Comparison of ENCODE assay signal across 22 mouse cellular contexts in the genomic region with DNA sequence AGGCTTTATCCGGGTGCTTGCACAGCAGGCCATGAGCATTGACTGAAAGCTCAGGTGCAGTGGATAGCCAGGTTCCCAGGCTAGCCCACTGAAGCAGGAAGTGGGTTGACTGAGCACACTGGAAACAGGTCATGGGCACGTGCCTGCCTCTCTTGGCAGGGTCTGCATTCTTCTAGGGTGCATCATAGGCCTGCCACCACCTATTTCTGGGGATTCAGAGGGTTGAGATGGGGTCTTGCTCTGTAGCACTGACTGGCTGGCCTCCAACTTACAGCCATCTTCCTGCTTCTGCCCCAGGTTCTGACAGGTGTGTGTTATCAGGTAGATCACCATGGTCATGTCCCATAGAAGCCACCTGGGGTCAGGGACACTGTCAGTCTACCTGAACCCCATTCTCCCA. TPM values are rescaled to one million over a fixed set of nuclear protein-coding genes. Genes with fewer than 3 reads are reported as not detected.
DNase-seq lines count a peak whose midpoint lies in the region; ATAC-seq and TF ChIP-seq lines count a peak whose summit lies in the region.
"Had no signal": no experiment of that assay in that cellular context is flagged by ENCODE, and none has a peak within 500 bp of the region (broad histone marks: within the 10 kb centered on the region; RNA-seq: fewer than 3 reads in every experiment).

No protein-coding gene starts in this region.

- ATAC-seq in erythroblast, adult 5-6 weeks (replicated peaks; ENCODE audit: low FRiP score, poor library complexity, severe bottlenecking) = no peak
- no peak for ATAC-seq in liver, embryonic 11.5 days (replicated peaks; ENCODE audit: low FRiP score)
- ATAC-seq in forebrain, embryonic 15.5 days (replicated peaks) = no peak
- ATAC-seq: midbrain, embryonic 13.5 days had no signal

- H3K36me3 ChIP-seq in erythroblast, embryonic 14.5 days (ENCODE audit: control insufficient read depth) = peaks cover 59% of the 10 kb centered on the region
- peaks cover 34% of the 10 kb centered on the region for H3K36me3 ChIP-seq in liver, embryonic 11.5 days (ENCODE audit: control insufficient read depth, insufficient read depth, low read length)
- peaks cover 47% of the 10 kb centered on the region for H3K36me3 ChIP-seq in E14TG2a.4 (ENCODE audit: insufficient read depth, low read length)
- H3K36me3 ChIP-seq in forebrain, embryonic 15.5 days = peaks cover 34% of the 10 kb centered on the region

- peak overlapping the region; percentile 73 for H3K4me2 ChIP-seq in liver, embryonic 11.5 days
- H3K4me2 ChIP-seq in forebrain, embryonic 15.5 days (replicated peaks) = no peak overlapping the region
- H3K4me2 ChIP-seq: neural tube, embryonic 15.5 days had no signal

- TF ChIP-seq CTCF in E14TG2a.4 (conservative IDR thresholded peaks at IDR 0.05; ENCODE audit: low read length) = no peak

- H3K4me1 ChIP-seq in erythroblast, embryonic 14.5 days (ENCODE audit: control insufficient read depth) = peaks cover 92% of the 10 kb centered on the region
- peaks cover 32% of the 10 kb centered on the region for H3K4me1 ChIP-seq in liver, embryonic 11.5 days (replicated peaks; ENCODE audit: control insufficient read depth, insufficient read depth, low read length)
- H3K4me1 ChIP-seq in E14TG2a.4 (replicated peaks; ENCODE audit: low read depth, low read length) = peaks cover 73% of the 10 kb centered on the region
- H3K4me1 ChIP-seq in forebrain, embryonic 15.5 days = peaks cover 20% of the 10 kb centered on the region

- intact Hi-C loops in left cerebral cortex, postnatal 14 days (cut with DNase I) = no loop called here

- no peak for DNase-seq in liver, embryonic 11.5 days (ENCODE audit: low spot score)
- no peak for DNase-seq in liver
- peak; percentile 32 for DNase-seq in induced T-regulatory cell, adult 2 months (ENCODE audit: low read depth)
- no peak for DNase-seq in left cerebral cortex, postnatal 14 days (ENCODE audit: low spot score in 2 of 2)
- DNase-seq: adrenal gland, adult 2 months; cerebellum, adult 8-10 months; gastrocnemius, adult 2 months; heart, postnatal 36 days; kidney, adult 2 months; kidney, postnatal 14 days; lung, embryonic 14.5 days; lung, postnatal 36 days had no signal

- H3K4me3 ChIP-seq in erythroblast, embryonic 14.5 days (replicated peaks) = peak overlapping the region; percentile 70
- peak overlapping the region; percentile 73 for H3K4me3 ChIP-seq in liver, embryonic 11.5 days (ENCODE audit: low read depth, low read length)
- 0 out of 2 replicates have a peak overlapping the region, but pooled peaks have one; percentile 17 for H3K4me3 ChIP-seq in E14TG2a.4 (replicated peaks; ENCODE audit: low read length)
- no peak overlapping the region for H3K4me3 ChIP-seq in forebrain, embryonic 15.5 days
- H3K4me3 ChIP-seq: gastrocnemius, adult 2 months; hindbrain, embryonic 15.5 days; layer of hippocampus, adult 2 months; midbrain, embryonic 13.5 days; neural tube, embryonic 15.5 days had no signal

- H3K9ac ChIP-seq in liver, embryonic 11.5 days (ENCODE audit: low read depth, low read length) = peak overlapping the region; percentile 49
- no peak overlapping the region for H3K9ac ChIP-seq in forebrain, embryonic 15.5 days (replicated peaks)
- H3K9ac ChIP-seq: hindbrain, embryonic 15.5 days; neural tube, embryonic 15.5 days; stomach, embryonic 15.5 days had no signal

- 81% methylated on average over 2 of the region's 2 CpGs for WGBS in liver, embryonic 11.5 days
- 78% methylated on average over 2 of the region's 2 CpGs for WGBS in forebrain, embryonic 15.5 days

- no peaks in the 10 kb centered on the region for H3K27me3 ChIP-seq in erythroblast, embryonic 14.5 days (ENCODE audit: control insufficient read depth)
- no peaks in the 10 kb centered on the region for H3K27me3 ChIP-seq in liver, embryonic 11.5 days (replicated peaks; ENCODE audit: control insufficient read depth, insufficient read depth, low read length)
- H3K27me3 ChIP-seq in E14TG2a.4 (ENCODE audit: insufficient read depth, low read length) = no peaks in the 10 kb centered on the region
- H3K27me3 ChIP-seq in forebrain, embryonic 15.5 days = no peaks in the 10 kb centered on the region
- H3K27me3 ChIP-seq: hindbrain, embryonic 15.5 days; midbrain, embryonic 13.5 days; neural tube, embryonic 15.5 days; stomach, embryonic 15.5 days had no signal

- peak overlapping the region; percentile 87 for H3K27ac ChIP-seq in liver, embryonic 11.5 days (ENCODE audit: low read depth, low read length)
- no peak overlapping the region for H3K27ac ChIP-seq in forebrain, embryonic 15.5 days (replicated peaks)
- H3K27ac ChIP-seq: forebrain, embryonic 10.5 days; hindbrain, embryonic 15.5 days; midbrain, embryonic 13.5 days; neural tube, embryonic 15.5 days; stomach, embryonic 15.5 days had no signal

- peaks cover 7% of the 10 kb centered on the region for H3K9me3 ChIP-seq in erythroblast, embryonic 14.5 days (ENCODE audit: control insufficient read depth, low read length)
- no peaks in the 10 kb centered on the region for H3K9me3 ChIP-seq in liver, embryonic 11.5 days (ENCODE audit: control insufficient read depth, low read length)
- no peaks in the 10 kb centered on the region for H3K9me3 ChIP-seq in E14TG2a.4 (ENCODE audit: low read length)
- H3K9me3 ChIP-seq in forebrain, embryonic 15.5 days = no peaks in the 10 kb centered on the region
- H3K9me3 ChIP-seq: forebrain, embryonic 10.5 days; hindbrain, embryonic 15.5 days; midbrain, embryonic 13.5 days; neural tube, embryonic 15.5 days; stomach, embryonic 15.5 days had no signal

RNA-seq across cellular contexts. Expression of a gene that starts 0.8 kb away (rescaled TPM):
- polyA plus RNA-seq in erythroblast, embryonic 14.5 days (2012) = 0.07 and 0.12 TPM in 2 replicates
- total RNA-seq in erythroblast, adult 5-6 weeks (2015; ENCODE audit: low replicate concordance) = 0.21 TPM in 1 of 2 replicates, not detected in the other
- not detected in 2 replicates for total RNA-seq in erythroblast, adult 5-6 weeks (2017; ENCODE audit: low replicate concordance)
- 3.6 TPM in 2 replicates for polyA plus RNA-seq in liver, embryonic 11.5 days (2014; fragmentation: Nextera tagmentation; extraction: Ambion mirVana)
- polyA plus RNA-seq in forebrain, embryonic 15.5 days (2015; fragmentation: Nextera tagmentation; extraction: Ambion mirVana) = 3.2 and 4.5 TPM in 2 replicates
- total RNA-seq in left cerebral cortex, postnatal 14 days (2021) = 1 to 10 TPM; 2.6 to 2.8 TPM

RNA-seq across cellular contexts. Expression of a gene that starts 2.3 kb away (rescaled TPM):
- 4.1 and 6.2 TPM in 2 replicates for polyA plus RNA-seq in erythroblast, embryonic 14.5 days (2012)
- not detected in 2 replicates for total RNA-seq in erythroblast, adult 5-6 weeks (2015; ENCODE audit: low replicate concordance)
- total RNA-seq in erythroblast, adult 5-6 weeks (2017; ENCODE audit: low replicate concordance) = 0.94 TPM in 1 of 2 replicates, not detected in the other
- 9.7 TPM in 2 replicates for polyA plus RNA-seq in liver, embryonic 11.5 days (2014; fragmentation: Nextera tagmentation; extraction: Ambion mirVana)
- polyA plus RNA-seq in forebrain, embryonic 15.5 days (2015; fragmentation: Nextera tagmentation; extraction: Ambion mirVana) = 4.5 and 6.4 TPM in 2 replicates
- 1 to 10 TPM; 2.8 TPM for total RNA-seq in left cerebral cortex, postnatal 14 days (2021)

RNA-seq across cellular contexts. Expression of a gene that starts 2.3 kb away (rescaled TPM):
- polyA plus RNA-seq in erythroblast, embryonic 14.5 days (2012) = 6.8 and 7.3 TPM in 2 replicates
- 7.3 and 14.0 TPM in 2 replicates for total RNA-seq in erythroblast, adult 5-6 weeks (2015; ENCODE audit: low replicate concordance)
- total RNA-seq in erythroblast, adult 5-6 weeks (2017; ENCODE audit: low replicate concordance) = 2.6 and 3.1 TPM in 2 replicates
- 93.9 and 94.3 TPM in 2 replicates for polyA plus RNA-seq in liver, embryonic 11.5 days (2014; fragmentation: Nextera tagmentation; extraction: Ambion mirVana)
- polyA plus RNA-seq in forebrain, embryonic 15.5 days (2015; fragmentation: Nextera tagmentation; extraction: Ambion mirVana) = 66.8 and 68.2 TPM in 2 replicates
- total RNA-seq in left cerebral cortex, postnatal 14 days (2021) = 10 to 100 TPM; 35.8 to 39.3 TPM

RNA-seq across cellular contexts. Expression of a gene that starts 14.8 kb away (rescaled TPM):
- 103 and 117 TPM in 2 replicates for polyA plus RNA-seq in erythroblast, embryonic 14.5 days (2012)
- 23.6 and 66.1 TPM in 2 replicates for total RNA-seq in erythroblast, adult 5-6 weeks (2015; ENCODE audit: low replicate concordance)
- 2.0 and 7.7 TPM in 2 replicates for total RNA-seq in erythroblast, adult 5-6 weeks (2017; ENCODE audit: low replicate concordance)
- 89.7 and 96.5 TPM in 2 replicates for polyA plus RNA-seq in liver, embryonic 11.5 days (2014; fragmentation: Nextera tagmentation; extraction: Ambion mirVana)
- 118 and 120 TPM in 2 replicates for polyA plus RNA-seq in forebrain, embryonic 15.5 days (2015; fragmentation: Nextera tagmentation; extraction: Ambion mirVana)
- total RNA-seq in left cerebral cortex, postnatal 14 days (2021) = 100 to 1,000 TPM; 212 to 220 TPM

RNA-seq across cellular contexts. Expression of a gene that starts 17.6 kb away (rescaled TPM):
- 33.9 and 36.6 TPM in 2 replicates for polyA plus RNA-seq in erythroblast, embryonic 14.5 days (2012)
- 25.5 and 25.6 TPM in 2 replicates for total RNA-seq in erythroblast, adult 5-6 weeks (2015; ENCODE audit: low replicate concordance)
- total RNA-seq in erythroblast, adult 5-6 weeks (2017; ENCODE audit: low replicate concordance) = 28.2 and 28.9 TPM in 2 replicates
- polyA plus RNA-seq in liver, embryonic 11.5 days (2014; fragmentation: Nextera tagmentation; extraction: Ambion mirVana) = 92.3 and 96.1 TPM in 2 replicates
- 117 and 126 TPM in 2 replicates for polyA plus RNA-seq in forebrain, embryonic 15.5 days (2015; fragmentation: Nextera tagmentation; extraction: Ambion mirVana)
- total RNA-seq in left cerebral cortex, postnatal 14 days (2021) = 100 to 1,000 TPM; 188 to 196 TPM
